Mouse (Mus musculus) liver, adult (tissue): ENCODE measurements around the gene Anp32a.

ENCODE experiments used
- GATA4 ChIP-seq: IDR thresholded peaks from 2 replicates; pipeline ENCODE4 v1.6.1; 2014; ENCODE audit warnings: mild to moderate bottlenecking, low read length; ENCODE audit not compliant: insufficient replicate concordance

Gene Anp32a

GRCm38 (mm10) chr9:62401589-62401988, 60.5 kb downstream of the Anp32a start:
- TF ChIP-seq GATA4 = no peak

GRCm38 (mm10) chr9:62406423-62407013, 65.4 kb downstream of the Anp32a start:
- TF ChIP-seq GATA4 = peak; percentile 86

DNA sequence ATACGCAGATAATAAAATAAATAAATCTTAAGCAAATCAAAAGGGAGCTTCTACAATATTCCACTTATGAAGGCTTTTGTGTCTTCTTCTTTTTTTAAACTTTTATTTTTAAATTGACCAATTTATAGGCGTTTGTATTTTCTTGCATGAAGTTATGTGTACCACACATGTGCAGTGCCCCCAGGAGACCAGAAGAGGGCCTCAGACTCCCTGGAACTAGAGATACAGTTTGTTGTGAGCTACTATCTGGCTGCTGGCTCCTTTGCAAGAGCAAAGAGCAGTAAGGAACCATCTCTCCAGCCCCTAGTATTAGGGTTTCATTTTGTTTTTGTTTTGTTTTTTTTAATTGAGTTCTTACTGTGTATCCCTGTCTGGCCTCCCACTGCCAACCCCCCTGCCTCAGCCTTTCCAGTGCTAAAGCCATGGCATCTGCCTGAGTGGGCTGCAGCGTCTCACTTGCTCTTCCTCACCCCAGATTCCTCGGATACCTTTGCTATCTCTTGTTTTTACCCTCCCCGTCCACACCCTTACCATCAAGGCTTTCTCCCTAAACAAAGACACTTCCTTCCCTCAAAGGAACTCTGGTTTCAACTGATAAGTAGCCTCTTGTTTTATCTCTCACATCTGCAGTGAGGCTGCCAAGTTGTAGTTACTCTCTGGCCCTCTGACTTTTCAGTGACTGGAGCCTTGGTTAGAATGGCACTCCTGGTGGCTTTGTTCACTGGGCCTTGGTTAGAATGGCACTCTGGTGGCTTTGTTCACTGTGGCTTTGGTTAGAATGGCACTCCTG, 66.5 kb downstream of the Anp32a start:
- no peak for TF ChIP-seq GATA4

DNA sequence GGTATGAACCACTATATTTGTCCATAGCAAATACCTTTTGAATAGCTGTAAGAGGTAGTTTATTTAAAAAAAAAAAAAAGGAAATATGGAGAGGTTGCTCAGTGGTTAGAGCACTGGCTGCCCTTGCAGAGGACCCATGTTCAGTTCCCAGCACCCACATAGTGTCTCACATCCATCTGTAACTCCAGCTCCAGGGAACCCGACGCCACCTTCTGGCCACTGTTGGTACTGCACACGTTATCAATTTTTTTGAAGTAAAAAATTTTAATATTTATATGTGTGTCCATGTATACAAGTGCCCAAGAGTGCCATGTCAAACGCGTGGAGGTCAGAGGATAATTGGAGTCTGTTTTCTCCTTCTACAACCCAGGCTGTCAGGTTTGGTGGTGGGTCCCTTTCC, 77.6 kb downstream of the Anp32a start:
- no peak for TF ChIP-seq GATA4

- no peak for TF ChIP-seq GATA4
Observed at GRCm38 (mm10) chr9:62420261-62420917, 79.3 kb downstream of the Anp32a start.

DNA sequence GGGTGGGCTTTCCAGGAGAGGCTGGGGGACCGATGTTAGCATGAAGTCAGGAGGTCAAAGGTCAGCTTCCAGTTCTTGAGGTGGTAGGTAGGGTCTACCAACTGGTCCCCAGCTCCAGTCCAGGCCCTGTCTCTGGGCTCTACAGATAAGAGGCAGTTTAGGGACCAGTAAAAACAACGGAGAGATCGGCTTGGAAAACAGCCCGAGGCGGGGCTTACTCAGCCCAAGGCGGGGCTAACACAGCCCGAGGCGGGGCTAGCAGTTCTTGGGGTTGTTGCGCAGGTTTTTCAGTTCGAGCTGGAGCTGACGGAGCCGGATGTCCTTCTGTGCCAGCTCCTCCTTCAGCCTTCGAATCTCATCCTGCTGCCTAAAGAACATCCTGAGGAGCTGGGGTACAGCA, 79.9 kb downstream of the Anp32a start:
- TF ChIP-seq GATA4 = peak; percentile 33; the same call in 1 of the 2 replicates

- TF ChIP-seq GATA4 = no peak
Observed at GRCm38 (mm10) chr9:62421911-62422310, 80.8 kb downstream of the Anp32a start.

DNA sequence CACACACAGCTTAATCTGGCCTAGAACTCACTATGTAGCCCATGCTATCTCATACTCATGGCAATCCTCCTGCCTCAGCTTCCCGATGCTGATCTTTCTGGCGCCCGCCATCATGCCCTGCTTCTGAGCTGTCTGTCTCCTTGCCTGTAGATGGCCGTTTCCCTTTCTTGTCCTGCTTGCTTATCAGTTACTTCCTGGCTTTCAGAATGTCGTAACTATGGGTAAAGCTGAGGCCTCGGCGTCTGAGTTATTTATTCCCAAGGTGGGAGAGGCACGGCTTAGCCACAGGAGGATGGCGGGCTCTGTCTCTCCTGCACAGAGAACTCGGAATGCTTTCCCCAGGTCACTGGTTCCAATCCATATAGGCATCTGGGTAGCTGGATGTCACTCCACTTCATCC, 81.8 kb downstream of the Anp32a start:
- peak; percentile 29; the same call in 1 of the 2 replicates for TF ChIP-seq GATA4

DNA sequence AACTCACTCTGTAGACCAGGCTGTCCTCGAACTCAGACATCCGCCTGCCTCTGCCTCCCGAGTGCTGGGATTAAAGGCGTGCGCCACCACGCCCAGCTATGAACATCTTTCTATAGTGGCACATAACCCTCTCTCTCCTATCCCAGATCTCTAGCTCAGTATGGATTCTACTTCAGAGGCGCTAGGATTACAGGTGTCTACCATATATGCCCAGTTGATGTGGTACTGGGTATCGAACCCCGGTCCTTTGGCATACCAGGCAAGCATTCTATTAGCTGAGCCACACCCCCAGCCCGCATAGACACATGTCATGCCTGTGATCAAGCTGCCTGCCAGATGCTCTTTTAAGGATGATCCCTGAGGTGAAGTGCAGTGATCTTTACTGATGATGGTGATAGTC, 82.8 kb downstream of the Anp32a start:
- no peak for TF ChIP-seq GATA4

GRCm38 (mm10) chr9:62425265-62425664, 84.2 kb downstream of the Anp32a start:
- no peak for TF ChIP-seq GATA4

GRCm38 (mm10) chr9:62426021-62426420, 84.9 kb downstream of the Anp32a start:
- no peak for TF ChIP-seq GATA4

GRCm38 (mm10) chr9:62426531-62426930, 85.4 kb downstream of the Anp32a start:
- no peak for TF ChIP-seq GATA4

DNA sequence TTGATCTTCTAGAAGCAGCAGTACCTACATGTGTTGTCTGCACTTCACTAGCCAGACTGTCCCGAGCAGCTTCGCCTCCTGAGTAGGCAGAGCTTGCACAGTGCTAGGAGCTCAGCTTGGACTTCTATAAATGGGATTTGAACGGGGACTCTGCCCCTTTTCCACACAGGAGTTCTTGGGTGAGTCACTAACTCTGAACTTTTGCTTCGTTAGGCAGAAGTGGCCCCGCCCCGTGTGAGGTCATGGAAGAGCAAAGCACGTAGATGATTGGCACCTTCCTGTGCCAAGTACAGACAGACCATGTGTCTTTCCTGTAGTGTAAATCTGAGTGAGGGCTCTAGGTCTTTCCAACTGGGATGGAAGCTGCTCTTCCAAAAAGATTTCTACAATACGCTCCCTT, 85.9 kb downstream of the Anp32a start:
- no peak for TF ChIP-seq GATA4
